Mouse (Mus musculus) cerebellum, adult 11-12 months (tissue): ENCODE results near the gene Trabd2b.
A peak's percentile ranks its signal among the peaks of the same experiment; 100 is the strongest.

Experiments
- DNase-seq: peaks from one replicate; pipeline ENCODE4 v3.0.0; 2022

Trabd2b gene

DNA sequence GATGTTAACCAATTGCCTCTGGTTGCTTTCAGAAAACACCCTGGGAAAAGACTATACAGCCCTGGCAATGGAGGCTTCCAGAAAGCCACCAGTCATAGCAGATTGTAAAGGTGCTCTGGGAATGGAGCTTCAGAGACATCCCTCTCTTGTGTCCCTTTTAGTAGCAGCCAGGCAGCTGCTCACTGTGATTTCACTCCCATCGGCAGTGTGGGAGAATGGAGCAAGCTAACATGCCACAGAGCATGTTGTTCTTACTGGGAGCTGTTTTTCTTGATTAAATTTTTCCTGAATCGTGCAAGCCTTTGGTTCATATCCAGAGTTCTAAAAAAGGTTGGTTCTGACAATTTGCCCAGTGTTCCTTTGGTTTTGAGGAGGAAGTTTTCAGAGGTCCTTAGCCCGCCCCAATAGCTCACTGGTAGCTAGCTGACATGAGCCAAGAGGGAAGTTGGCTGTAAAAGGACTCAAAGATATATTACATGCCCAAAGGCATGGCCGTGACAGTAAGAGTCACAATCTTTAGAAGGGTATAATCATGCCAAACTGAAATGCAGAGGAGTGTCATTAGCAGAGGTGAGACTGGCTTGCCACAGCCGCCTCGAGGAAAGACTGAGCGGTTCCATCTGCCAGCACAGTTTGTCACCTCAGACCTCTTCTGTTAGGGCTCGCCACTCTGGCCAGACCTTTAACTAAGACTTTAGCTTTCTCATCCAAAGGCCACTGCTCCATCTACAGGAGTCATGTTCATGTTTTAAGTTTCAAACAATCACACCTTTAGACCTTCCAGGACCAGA lies 141.3 kb downstream of the Trabd2b start:
- no peak for DNase-seq

DNA sequence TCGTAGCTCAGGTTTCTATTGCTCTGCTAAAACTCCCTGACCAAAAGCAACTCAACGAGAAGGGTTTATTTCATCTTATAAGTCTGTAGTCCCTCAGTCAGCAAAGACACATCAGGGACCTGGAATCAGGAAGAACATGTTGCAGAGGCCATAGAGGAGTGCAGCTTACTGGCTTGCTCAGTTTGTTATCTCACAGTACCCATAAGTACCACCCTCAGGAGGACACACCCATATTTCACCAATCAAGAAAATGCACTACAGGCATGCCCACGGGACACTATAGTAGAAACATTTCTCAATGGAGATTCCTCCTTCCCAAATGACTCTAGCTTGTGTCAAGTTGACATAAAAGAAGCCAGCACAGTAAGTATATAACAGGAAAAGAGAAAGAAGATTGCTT lies 143.0 kb downstream of the Trabd2b start:
- DNase-seq, result no peak

DNA sequence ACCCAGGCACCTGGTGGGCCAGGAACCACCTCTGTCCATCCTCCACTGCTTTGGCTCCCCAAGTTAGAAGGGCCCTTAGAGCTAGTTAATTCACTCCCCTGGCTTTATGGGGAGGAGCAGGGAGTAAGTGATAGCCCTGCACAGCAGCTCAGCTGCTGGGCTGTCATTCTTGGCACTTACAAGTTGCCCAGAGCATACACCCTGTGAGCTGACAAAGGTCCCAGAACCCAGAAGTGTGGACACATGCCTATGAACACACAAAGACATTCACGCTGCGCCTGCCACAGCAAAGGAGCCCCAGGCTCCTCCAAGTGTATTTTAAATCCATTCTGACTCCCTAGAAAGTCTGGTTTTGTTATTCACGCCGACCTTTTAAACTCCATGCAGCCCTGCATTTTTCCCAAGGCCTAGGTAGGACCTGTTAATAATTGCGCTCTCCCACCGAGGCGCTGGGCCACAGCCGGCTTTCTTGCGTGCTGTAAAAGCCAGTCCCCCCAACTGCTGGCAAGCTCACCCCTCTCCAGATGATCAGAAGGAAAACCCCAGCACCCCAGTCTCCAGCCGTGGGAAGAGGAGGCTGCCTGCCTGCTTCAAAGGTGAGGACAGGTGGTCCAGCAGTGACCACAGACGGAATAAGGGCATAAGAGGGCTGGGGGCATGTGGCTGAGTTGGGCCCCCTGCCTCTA lies 144.1 kb downstream of the Trabd2b start:
- DNase-seq, result no peak

- no peak for DNase-seq
Measured at GRCm38 (mm10) chr4:114556880-114557279, 150.4 kb downstream of the Trabd2b start.

DNA sequence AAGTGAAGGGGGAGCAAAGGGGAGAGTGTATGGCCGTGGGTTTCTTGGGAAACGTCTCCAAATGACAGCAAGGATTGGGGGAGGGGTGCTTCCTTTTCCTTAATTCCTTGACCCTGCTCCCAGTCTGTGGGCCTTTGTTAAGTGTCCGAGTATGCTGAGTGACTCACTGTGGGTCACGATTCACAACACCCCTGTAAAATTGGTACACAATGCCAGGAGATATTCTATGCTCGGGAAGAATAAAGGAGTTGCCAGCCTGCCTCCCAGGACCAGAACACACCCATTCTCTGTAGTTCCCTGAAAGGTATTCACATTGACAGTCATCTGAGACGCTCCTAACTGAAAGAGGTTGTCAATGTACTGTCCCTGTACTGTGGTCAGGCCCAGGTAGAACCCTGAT lies 151.2 kb downstream of the Trabd2b start:
- DNase-seq, result no peak

GRCm38 (mm10) chr4:114558487-114558886 lies 152.0 kb downstream of the Trabd2b start:
- no peak for DNase-seq

DNA sequence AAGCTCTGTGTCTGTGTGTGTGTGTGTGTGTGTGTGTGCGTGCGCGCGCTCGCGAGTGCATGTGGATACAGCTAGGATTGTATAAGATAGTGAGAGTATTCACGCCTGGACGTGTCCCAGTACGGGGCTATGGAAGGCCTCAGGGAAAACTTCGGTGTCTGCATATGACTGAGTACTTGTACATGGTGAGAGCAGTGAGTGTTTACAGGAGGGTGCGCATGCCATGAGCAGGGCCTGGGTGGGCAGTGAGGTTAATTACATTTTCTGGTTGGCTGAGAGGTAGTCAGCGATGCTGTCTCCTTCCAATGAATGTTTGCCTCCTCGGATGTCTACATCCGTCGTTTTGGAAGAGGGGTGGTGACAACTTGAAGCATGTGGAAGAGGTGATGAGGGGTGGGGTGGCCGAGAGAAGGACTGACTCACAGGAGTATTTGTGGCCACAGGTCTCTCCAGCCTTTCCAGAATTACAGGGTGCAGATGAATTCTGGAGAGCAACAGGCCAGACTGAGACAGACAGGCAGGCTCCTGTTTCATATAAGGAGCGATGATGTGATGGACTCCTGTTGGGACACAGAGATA lies 154.2 kb downstream of the Trabd2b start:
- no peak for DNase-seq

- no peak for DNase-seq
Measured at GRCm38 (mm10) chr4:114564131-114564695, 157.7 kb downstream of the Trabd2b start.

DNA sequence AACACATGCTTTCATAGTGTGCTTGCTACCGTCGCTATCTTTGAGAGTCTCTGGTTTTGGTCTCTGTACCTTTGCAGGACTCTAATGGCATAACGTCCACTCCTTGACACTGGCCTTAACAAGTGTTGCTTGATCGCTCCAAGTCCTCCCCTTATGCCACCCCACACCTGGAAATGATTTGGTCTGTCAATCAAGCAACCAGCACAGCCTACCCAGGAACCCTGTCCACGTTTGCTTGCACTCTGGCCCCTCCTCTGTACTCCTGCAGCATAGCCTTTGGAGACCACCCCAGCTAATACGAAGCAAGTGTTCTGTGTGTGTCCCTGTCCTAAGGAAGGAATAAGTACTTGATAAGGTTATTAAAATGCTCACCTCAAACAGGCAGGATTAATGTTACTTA lies 161.1 kb downstream of the Trabd2b start:
- no peak for DNase-seq

DNA sequence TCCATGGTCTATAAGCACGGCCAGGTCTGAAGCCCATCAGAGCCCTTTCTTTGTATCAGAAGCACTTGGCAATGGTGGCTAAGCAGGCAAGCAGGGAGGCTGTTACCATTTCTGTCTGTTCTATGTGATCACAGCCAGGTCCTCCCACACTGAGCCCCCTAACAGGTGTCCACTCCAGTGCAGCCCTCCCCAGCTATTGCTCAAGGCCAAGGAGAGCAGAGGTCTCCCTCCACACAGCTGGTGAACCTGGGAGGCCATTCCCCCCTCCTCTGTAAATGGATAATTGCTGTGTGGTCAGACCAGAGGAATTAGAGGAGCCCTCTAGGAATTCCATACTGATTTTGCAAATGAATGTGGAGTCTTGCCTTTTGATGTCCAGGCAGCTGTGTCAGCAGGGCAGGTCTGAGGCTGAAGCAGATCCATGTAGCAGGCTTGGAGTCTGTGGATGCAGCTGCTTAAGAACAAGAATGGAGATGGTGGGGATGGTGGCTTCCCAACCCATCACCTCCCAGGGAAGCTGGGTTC lies 161.6 kb downstream of the Trabd2b start:
- DNase-seq, result no peak

DNA sequence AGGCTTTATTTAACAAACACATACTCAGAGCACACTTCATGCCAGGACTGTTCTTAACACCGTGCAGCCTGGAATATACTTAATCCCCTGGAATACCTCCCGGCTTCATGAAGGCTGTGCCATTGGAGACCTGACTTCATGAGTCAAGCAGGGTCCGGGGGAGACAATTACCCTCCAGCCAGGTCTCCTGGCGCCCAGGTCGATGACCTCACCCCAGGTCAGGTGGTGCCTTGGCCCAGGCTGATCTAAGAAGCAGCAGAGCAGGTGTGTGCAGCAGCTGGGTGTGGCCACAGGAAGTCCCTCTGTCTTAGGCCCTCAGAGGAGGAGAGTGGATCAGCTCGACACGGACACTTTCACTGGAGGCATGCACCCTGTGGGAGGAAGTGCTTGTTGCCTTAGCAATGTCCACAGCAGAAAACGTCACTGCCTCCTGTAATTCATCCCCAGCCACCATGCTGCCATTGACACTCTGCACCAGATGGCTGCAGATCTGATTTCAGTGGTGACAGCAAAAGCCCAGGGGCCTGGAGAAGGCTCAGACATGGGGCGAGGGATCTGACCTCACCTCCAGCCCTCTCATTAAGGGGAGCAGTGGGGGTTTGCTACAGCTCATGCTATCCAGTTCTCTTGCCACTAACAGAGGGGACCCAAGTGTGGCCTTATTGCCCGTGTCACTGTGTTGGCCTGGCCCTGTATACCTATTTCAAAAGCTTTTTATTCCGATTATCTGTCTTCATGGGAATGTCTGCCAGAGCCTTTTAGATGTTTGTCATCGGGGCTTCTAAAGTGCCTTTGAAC lies 171.8 kb downstream of the Trabd2b start:
- DNase-seq, result no peak

DNA sequence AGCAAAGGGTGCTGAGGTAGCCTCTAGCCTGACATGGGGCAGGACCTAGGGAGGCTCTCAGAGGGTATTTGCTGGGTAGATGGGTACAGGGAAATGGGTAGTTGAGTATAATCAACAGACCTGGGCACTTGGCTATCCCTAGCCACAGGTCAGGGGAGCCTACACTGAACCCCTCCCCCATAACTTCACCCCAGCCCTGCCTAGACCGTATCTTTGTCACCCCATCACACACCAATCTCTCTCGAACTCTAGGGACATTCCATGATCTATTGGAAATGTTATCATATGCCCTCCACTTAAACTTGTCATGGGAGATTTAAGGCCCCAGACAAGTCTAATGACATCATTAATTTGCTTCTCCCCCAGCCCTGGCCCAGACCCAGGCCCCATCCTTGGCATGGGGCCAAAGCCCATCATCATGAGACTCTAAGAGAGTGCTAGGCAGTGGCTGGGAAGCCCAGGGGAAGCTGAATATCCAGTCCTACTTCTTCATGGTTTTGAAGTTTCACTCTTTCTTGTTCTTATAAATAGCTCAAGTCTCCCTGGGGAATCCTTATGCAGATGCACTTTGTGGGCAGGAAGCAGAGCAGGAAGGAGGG lies 177.1 kb downstream of the Trabd2b start:
- no peak for DNase-seq

GRCm38 (mm10) chr4:114584686-114585085 lies 178.2 kb downstream of the Trabd2b start:
- no peak for DNase-seq

DNA sequence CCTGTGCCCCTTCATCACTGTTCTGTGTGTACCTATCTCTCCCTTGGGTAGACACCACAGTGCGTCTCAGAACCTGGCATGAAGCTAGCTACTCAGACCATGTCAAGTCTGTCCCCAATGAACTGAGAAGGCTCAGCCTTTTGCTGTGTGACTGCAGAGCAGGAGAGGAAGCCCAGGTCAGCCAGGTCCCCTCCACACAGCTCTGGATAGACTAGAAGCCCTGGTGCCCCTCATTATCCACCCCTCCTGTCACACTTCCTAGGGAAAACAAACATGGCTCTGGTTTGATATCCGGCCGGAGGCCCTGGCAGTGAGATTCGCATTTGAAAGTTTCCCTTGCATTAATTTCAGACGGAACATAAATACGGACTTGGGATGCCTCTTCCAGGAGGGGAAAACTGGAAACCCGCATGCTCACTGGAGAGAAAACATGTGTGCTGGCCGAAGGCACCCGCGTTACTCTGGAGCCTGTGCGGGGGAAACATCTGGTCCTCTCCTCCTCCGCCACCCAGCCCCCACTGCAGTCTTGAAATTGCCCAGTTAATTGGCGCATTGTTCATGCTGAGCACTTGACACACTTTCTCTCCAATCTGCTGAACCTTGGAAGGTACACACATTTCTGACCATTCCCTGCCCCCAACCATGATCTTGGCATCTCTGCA lies 187.2 kb downstream of the Trabd2b start:
- peak; percentile 9 for DNase-seq

DNA sequence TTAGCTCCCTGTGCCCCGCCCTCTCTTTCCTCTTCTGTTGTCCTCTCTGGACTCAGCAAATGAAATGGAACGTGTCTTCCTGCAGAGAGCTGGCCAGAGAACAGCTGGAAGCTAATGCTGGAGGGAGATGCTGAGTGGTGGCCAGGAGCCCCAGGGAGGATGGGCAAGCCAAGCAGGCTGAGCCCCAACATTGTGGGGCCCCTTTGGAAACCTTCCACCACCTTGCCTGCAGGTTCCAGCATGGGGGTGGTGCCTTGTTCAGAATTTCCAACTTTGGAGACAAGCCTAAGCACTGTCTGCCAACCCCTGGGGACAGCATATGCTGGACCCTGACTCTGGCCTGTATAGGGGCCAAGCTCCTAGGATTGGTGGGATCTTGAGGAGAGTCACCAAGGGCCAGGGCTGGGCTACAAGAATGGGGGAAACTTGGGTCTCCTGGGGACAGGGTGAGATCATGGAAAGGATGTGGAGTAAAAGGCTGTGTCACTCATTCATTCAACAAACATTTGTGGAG lies 188.7 kb downstream of the Trabd2b start:
- DNase-seq, result peak; percentile 12

GRCm38 (mm10) chr4:114599121-114599520 lies 192.6 kb downstream of the Trabd2b start:
- no peak for DNase-seq

GRCm38 (mm10) chr4:114601201-114602009 lies 194.9 kb downstream of the Trabd2b start:
- DNase-seq, result no peak

DNA sequence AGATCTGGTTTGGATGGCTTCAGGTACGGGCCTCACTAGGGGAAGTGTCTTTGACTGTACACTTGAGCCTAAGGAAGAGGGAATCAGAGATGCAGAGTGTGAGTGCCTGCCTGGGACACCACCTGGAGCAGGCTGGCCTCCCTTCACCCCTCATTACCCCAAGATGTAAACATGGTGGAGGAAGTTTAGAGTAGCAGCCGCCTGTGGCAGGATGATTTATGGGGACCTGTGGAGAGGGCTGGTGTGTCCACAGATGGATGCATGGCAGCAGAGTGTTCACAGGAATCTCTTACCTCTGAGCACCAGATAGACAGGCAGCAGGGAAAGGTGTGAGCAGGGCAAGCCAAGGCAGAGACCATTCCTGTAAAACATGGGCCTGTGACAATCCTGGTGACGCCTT lies 199.1 kb downstream of the Trabd2b start:
- no peak for DNase-seq

GRCm38 (mm10) chr4:114607873-114608272 lies 201.3 kb downstream of the Trabd2b start:
- no peak for DNase-seq

GRCm38 (mm10) chr4:114609297-114609696 lies 202.8 kb downstream of the Trabd2b start:
- no peak for DNase-seq
